Mouse (Mus musculus): ENCODE results near the gene Exoc6.

Gene Exoc6

GRCm38 (mm10) chr19:37686941-37687850, 137.0 kb downstream of the Exoc6 start:
- no peak for DNase-seq (ENCODE audit: low spot score in 2 of 2)

GRCm38 (mm10) chr19:37689478-37689877, 139.3 kb downstream of the Exoc6 start:
- no peak for DNase-seq (ENCODE audit: low spot score in 2 of 2)

- DNase-seq (ENCODE audit: low spot score in 2 of 2): no peak
Observed at GRCm38 (mm10) chr19:37690716-37691115, 140.5 kb downstream of the Exoc6 start.

- DNase-seq (ENCODE audit: low spot score in 2 of 2): peak; percentile 47 to 59
Observed at GRCm38 (mm10) chr19:37692879-37693278, 142.7 kb downstream of the Exoc6 start.

- DNase-seq (ENCODE audit: low spot score in 2 of 2): no peak
Observed at GRCm38 (mm10) chr19:37695146-37695545, 144.9 kb downstream of the Exoc6 start.

GRCm38 (mm10) chr19:37695762-37696602, 145.8 kb downstream of the Exoc6 start:
- DNase-seq (ENCODE audit: low spot score in 2 of 2): no peak

- no peak for DNase-seq (ENCODE audit: low spot score in 2 of 2)
Observed at GRCm38 (mm10) chr19:37696603-37697334, 146.6 kb downstream of the Exoc6 start.

- no peak for DNase-seq (ENCODE audit: low spot score in 2 of 2)
Observed at GRCm38 (mm10) chr19:37697335-37697636, 147.1 kb downstream of the Exoc6 start.

- no peak for DNase-seq (ENCODE audit: low spot score in 2 of 2)
Observed at GRCm38 (mm10) chr19:37697651-37698272, 147.5 kb downstream of the Exoc6 start, which contains the start of gene Cyp26a1. Gene Cyp26a1, plus strand, starts transcription at chr19:37697798.

GRCm38 (mm10) chr19:37698273-37699160, 148.3 kb downstream of the Exoc6 start:
- no peak for DNase-seq (ENCODE audit: low spot score in 2 of 2)

- DNase-seq (ENCODE audit: low spot score in 2 of 2): no peak
Observed at GRCm38 (mm10) chr19:37699711-37700110, 149.5 kb downstream of the Exoc6 start.

- DNase-seq (ENCODE audit: low spot score in 2 of 2): no peak
Observed at GRCm38 (mm10) chr19:37702377-37703076, 152.3 kb downstream of the Exoc6 start.

- DNase-seq (ENCODE audit: low spot score in 2 of 2): peak; percentile 60 to 74
Observed at GRCm38 (mm10) chr19:37703902-37704509, 153.8 kb downstream of the Exoc6 start.

GRCm38 (mm10) chr19:37705722-37706121, 155.5 kb downstream of the Exoc6 start:
- DNase-seq (ENCODE audit: low spot score in 2 of 2): no peak

GRCm38 (mm10) chr19:37714681-37715080, 164.5 kb downstream of the Exoc6 start:
- no peak for DNase-seq (ENCODE audit: low spot score in 2 of 2)

GRCm38 (mm10) chr19:37715980-37716379, 165.8 kb downstream of the Exoc6 start:
- DNase-seq (ENCODE audit: low spot score in 2 of 2): no peak

- DNase-seq (ENCODE audit: low spot score in 2 of 2): no peak
Observed at GRCm38 (mm10) chr19:37716524-37717175, 166.4 kb downstream of the Exoc6 start.

GRCm38 (mm10) chr19:37719166-37719565, 168.9 kb downstream of the Exoc6 start:
- DNase-seq (ENCODE audit: low spot score in 2 of 2): no peak

- DNase-seq (ENCODE audit: low spot score in 2 of 2): no peak
Observed at GRCm38 (mm10) chr19:37724591-37724990, 174.4 kb downstream of the Exoc6 start.

Data from right cerebral cortex, postnatal 10 days (tissue).